Mouse (Mus musculus): ENCODE measurements around the gene Elp6.

GRCm38 (mm10) chr9:110350612-110351011 lies 45.6 kb downstream of the Elp6 start:
- TF ChIP-seq CTCF (IDR thresholded peaks at IDR 0.05; ENCODE audit: low read depth, low read length), result no peak
- TF ChIP-seq POLR2A (IDR thresholded peaks at IDR 0.05; ENCODE audit: extremely low read depth, insufficient read depth, low read length), result no peak
